In the genomic region with DNA sequence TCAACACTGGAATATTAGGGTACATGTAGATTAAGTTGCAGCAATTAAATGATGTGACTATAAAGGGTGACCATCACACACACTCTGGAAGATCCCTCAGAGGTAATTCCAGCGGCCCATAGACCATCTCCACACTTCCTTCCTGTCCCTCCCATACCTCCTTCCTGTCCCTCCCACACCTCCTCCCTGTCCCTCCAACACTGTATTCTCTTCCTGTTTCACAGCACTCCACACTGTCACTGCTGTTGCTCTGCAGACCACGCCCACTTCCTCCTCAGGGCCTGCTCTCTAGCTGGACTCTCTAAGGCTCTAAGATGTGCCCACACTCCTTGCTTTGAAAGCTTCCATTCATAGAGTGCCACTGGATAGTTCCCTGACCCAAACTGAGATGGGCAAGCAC, we compare ENCODE assay signal across 10 mouse cellular contexts. TPM values are rescaled to one million over a fixed set of nuclear protein-coding genes. Genes with fewer than 3 reads are reported as not detected.
DNase-seq lines count a peak whose midpoint lies in the region; ATAC-seq lines count a peak whose summit lies in the region.
"Had no signal": no experiment of that assay in that cellular context is flagged by ENCODE, and none has a peak within 500 bp of the region (broad histone marks: within the 10 kb centered on the region; RNA-seq: fewer than 3 reads in every experiment).

No protein-coding gene starts in this region.

- H3K4me2 ChIP-seq in kidney, embryonic 16.5 days (replicated peaks; ENCODE audit: low read depth, low read length), result no peak overlapping the region
- no peak overlapping the region for H3K4me2 ChIP-seq in kidney, embryonic 15.5 days
- H3K4me2 ChIP-seq in lung, embryonic 16.5 days (ENCODE audit: low read depth, low read length), result no peak overlapping the region

- H3K9ac ChIP-seq in kidney, embryonic 16.5 days (replicated peaks; ENCODE audit: low read length), result no peak overlapping the region
- no peak overlapping the region for H3K9ac ChIP-seq in kidney, embryonic 15.5 days
- H3K9ac ChIP-seq in lung, embryonic 16.5 days (ENCODE audit: low read length), result no peak overlapping the region

- H3K4me3 ChIP-seq in kidney, embryonic 16.5 days (ENCODE audit: low read length), result no peak overlapping the region
- no peak overlapping the region for H3K4me3 ChIP-seq in kidney, embryonic 15.5 days (replicated peaks)
- no peak overlapping the region for H3K4me3 ChIP-seq in lung, embryonic 16.5 days (ENCODE audit: low read length)

- no peaks in the 10 kb centered on the region for H3K4me1 ChIP-seq in kidney, embryonic 16.5 days (ENCODE audit: insufficient read depth, low read length)
- 0 out of 2 replicates have a peak, but pooled peaks cover 2% of the 10 kb centered on the region for H3K4me1 ChIP-seq in kidney, embryonic 15.5 days
- H3K4me1 ChIP-seq in lung, embryonic 16.5 days (replicated peaks; ENCODE audit: control insufficient read depth, insufficient read depth, low read length), result no peaks in the 10 kb centered on the region

- DNase-seq in T-cell, adult 2 months (ENCODE audit: low spot score), result peak; percentile 60
- peak; percentile 26 to 29 for DNase-seq in thymus, postnatal 10 days (ENCODE audit: low spot score in 2 of 2)
- no peak for DNase-seq in urinary bladder, postnatal 10 days (ENCODE audit: low spot score)
- no peak for DNase-seq in layer of hippocampus, adult 18-20 months (ENCODE audit: low spot score in 2 of 2)
- no peak for DNase-seq in right cerebral cortex, adult 2 months (ENCODE audit: low spot score in 2 of 2)

- H3K9me3 ChIP-seq in kidney, embryonic 16.5 days (ENCODE audit: low read length), result peaks cover 9% of the 10 kb centered on the region
- H3K9me3 ChIP-seq in kidney, embryonic 15.5 days (replicated peaks), result no peaks in the 10 kb centered on the region; the same call in 1 of the 2 replicates
- H3K9me3 ChIP-seq in lung, embryonic 16.5 days (ENCODE audit: control insufficient read depth, low read length), result no peaks in the 10 kb centered on the region

- H3K27me3 ChIP-seq in kidney, embryonic 16.5 days (ENCODE audit: insufficient read depth, low read length), result no peaks in the 10 kb centered on the region
- H3K27me3 ChIP-seq in kidney, embryonic 15.5 days, result no peaks in the 10 kb centered on the region
- no peaks in the 10 kb centered on the region for H3K27me3 ChIP-seq in lung, embryonic 16.5 days (ENCODE audit: control insufficient read depth, insufficient read depth, low read depth, low read length)

- 0 out of 2 replicates have a peak, but pooled peaks have one; percentile 31 for ATAC-seq in kidney, embryonic 16.5 days (ENCODE audit: low FRiP score, low TSS enrichment)
- no peak for ATAC-seq in kidney, embryonic 15.5 days (replicated peaks; ENCODE audit: low FRiP score)
- peak; percentile 45 for ATAC-seq in lung, embryonic 16.5 days (ENCODE audit: low read depth)

- WGBS in kidney, embryonic 16.5 days, result 57% methylated on average over 2 of the region's 2 CpGs
- 61% methylated on average over 2 of the region's 2 CpGs for WGBS in kidney, embryonic 15.5 days
- 49% methylated on average over 2 of the region's 2 CpGs for WGBS in lung, embryonic 16.5 days

- H3K27ac ChIP-seq in kidney, embryonic 16.5 days (ENCODE audit: low read length), result no peak overlapping the region
- H3K27ac ChIP-seq in kidney, embryonic 15.5 days, result no peak overlapping the region
- no peak overlapping the region for H3K27ac ChIP-seq in lung, embryonic 16.5 days (ENCODE audit: low read length)
- H3K27ac ChIP-seq: macrophage had no signal

- no peaks in the 10 kb centered on the region for H3K36me3 ChIP-seq in kidney, embryonic 16.5 days (ENCODE audit: insufficient read depth, low read length)
- H3K36me3 ChIP-seq in kidney, embryonic 15.5 days, result no peaks in the 10 kb centered on the region
- no peaks in the 10 kb centered on the region for H3K36me3 ChIP-seq in lung, embryonic 16.5 days (ENCODE audit: control insufficient read depth, insufficient read depth, low read length)

RNA-seq across cellular contexts. Expression of gene Odaph, which starts 13.5 kb away (rescaled TPM):
- not detected in 2 replicates for polyA plus RNA-seq in kidney, embryonic 16.5 days (2015; fragmentation: Nextera tagmentation; extraction: Ambion mirVana)
- not detected in 2 replicates for polyA plus RNA-seq in kidney, embryonic 15.5 days (2015; fragmentation: Nextera tagmentation; extraction: Ambion mirVana)
- polyA plus RNA-seq in lung, embryonic 16.5 days (2015; fragmentation: Nextera tagmentation; extraction: Ambion mirVana), result not detected in 2 replicates
- total RNA-seq in layer of hippocampus, adult 18-20 months (2021), result not detected
- polyA plus RNA-seq: intestine, embryonic 14.5 days; macrophage had no signal

RNA-seq across cellular contexts. Expression of gene Rchy1, which starts 37.9 kb away (rescaled TPM):
- polyA plus RNA-seq in kidney, embryonic 16.5 days (2015; fragmentation: Nextera tagmentation; extraction: Ambion mirVana), result 74.4 and 77.1 TPM in 2 replicates
- 78.5 and 81.7 TPM in 2 replicates for polyA plus RNA-seq in kidney, embryonic 15.5 days (2015; fragmentation: Nextera tagmentation; extraction: Ambion mirVana)
- polyA plus RNA-seq in lung, embryonic 16.5 days (2015; fragmentation: Nextera tagmentation; extraction: Ambion mirVana), result 62.9 and 69.1 TPM in 2 replicates
- 10 to 100 TPM; 50.2 to 52.5 TPM for total RNA-seq in layer of hippocampus, adult 18-20 months (2021)

RNA-seq across cellular contexts. Expression of gene Cdkl2, which starts 42.9 kb away (rescaled TPM):
- polyA plus RNA-seq in kidney, embryonic 16.5 days (2015; fragmentation: Nextera tagmentation; extraction: Ambion mirVana), result 1.6 TPM in 2 replicates
- 1.1 and 1.8 TPM in 2 replicates for polyA plus RNA-seq in kidney, embryonic 15.5 days (2015; fragmentation: Nextera tagmentation; extraction: Ambion mirVana)
- 4.0 and 4.5 TPM in 2 replicates for polyA plus RNA-seq in lung, embryonic 16.5 days (2015; fragmentation: Nextera tagmentation; extraction: Ambion mirVana)
- 10 to 100 TPM; 34.9 to 37.8 TPM for total RNA-seq in layer of hippocampus, adult 18-20 months (2021)

Comparison
In these comparisons a context has a peak if more than half of its experiments do, and no peak if none do; other contexts are left out.
1. DNase-seq: peak in T-cell, adult 2 months (single experiment) and thymus, postnatal 10 days (2 of 2); none in urinary bladder, postnatal 10 days (single experiment), layer of hippocampus, adult 18-20 months (0 of 2) and right cerebral cortex, adult 2 months (0 of 2).